Mouse (Mus musculus): ENCODE data around the gene Plxdc1.

DNA sequence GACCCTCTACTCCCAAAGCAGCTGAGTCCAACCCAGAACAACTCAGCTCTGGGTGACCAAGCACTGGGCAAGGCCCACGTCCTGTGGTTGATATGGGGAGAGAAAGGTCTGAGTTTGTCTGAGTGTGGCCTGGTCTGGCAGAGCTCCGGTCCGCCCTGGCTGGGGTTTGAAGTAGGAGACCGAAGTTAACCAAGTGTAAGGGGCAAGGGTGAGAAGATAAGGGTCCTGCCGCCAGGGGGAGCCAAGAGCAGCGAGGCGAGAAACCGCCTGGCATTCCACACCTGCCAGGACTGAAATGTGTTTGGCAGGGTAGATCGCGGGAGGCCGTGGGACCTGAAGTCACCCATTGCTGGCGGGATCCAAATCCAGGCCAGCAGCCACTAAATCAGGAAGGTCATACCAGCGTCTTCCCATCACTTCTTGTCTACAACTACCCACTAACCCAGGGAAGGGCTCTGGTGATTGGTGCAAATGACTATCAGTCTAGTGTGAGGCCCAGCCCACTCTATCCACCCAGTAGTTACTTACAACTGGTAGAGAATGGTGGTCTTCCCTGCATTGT lies 8.4 kb upstream of the Plxdc1 start:
- TF ChIP-seq CTCF (IDR thresholded peaks at IDR 0.05; ENCODE audit: insufficient read depth, low read depth, low read length) (peak; percentile 85), POLR2A (IDR thresholded peaks at IDR 0.05; ENCODE audit: insufficient read depth, low read depth, low read length) (no peak)
